Mouse (Mus musculus): ENCODE data around the gene Osbpl5.
"Not testable (repeated sequence)": the region's sequence is repeated elsewhere in the genome, so short reads cannot be mapped to it uniquely, and the experiment has no call there.

DNA sequence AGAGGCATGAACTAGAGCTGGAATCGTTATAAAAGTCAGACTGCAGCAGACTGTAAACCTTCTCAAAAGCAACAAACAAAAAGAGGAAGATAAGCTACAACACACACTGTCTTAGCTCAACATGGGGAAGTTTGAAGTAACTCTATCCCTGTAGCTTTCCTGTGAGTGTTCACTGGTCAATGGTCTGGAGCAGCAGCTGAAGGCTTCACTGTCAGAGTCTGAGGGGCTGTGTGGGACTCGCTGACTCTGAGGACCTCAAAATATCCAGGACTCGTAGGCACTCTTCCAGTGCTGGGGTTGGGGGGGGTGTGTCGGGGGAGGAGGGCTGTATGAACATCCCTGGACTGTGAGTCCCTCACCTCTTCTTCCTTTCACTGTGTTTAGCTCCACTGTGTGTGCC, 70.6 kb downstream of the Osbpl5 start:
- not testable (repeated sequence) for TF ChIP-seq EP300, CTCF (IDR thresholded peaks at IDR 0.05; ENCODE audit: low read depth)

Data from liver, embryonic 14.5 days (tissue).